Mouse (Mus musculus) frontal cortex, adult 2 months (tissue): ENCODE measurements at regions not wholly inside any gene's neighbourhood (a gene's known extent, or its start where the extent isn't known, plus 50 kb on each side); places are given as distances from the start of the nearest gene placed in this dataset.

Source experiments
- DNase-seq, 2 experiments: peaks; one replicate each; pipeline ENCODE4 v3.0.0; 2022; ENCODE audit warnings: low spot score in 1 of 2; ENCODE audit errors: extremely low spot score in 1 of 2

DNA sequence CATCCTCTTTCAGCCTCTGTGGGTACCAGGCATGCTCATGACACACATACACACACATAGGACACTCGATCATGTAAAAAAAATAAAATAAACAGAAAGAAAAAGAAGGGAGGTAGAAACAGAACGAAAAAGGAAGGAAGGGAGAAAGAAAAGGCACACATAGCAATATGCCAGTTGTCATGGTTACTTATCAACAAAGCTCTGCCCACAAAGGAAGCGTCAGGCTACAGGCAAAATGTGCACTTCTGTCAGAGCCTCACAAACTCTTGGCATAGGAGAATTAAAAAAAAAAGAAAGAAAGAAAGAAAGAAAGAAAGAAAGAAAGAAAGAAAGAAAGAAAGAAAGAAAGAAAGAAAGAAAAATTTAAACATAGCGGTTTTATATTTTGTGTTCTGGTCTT lies 56.9 kb upstream of the Sox2 start:
- no peak for DNase-seq

- DNase-seq: no peak
Measured at GRCm38 (mm10) chr3:34577896-34578530, 72.2 kb upstream of the Sox2 start.

- no peak for DNase-seq
Measured at GRCm38 (mm10) chr3:34577115-34577514, 73.1 kb upstream of the Sox2 start.

- DNase-seq: no peak
Measured at GRCm38 (mm10) chr3:34576159-34576558, 74.0 kb upstream of the Sox2 start.

DNA sequence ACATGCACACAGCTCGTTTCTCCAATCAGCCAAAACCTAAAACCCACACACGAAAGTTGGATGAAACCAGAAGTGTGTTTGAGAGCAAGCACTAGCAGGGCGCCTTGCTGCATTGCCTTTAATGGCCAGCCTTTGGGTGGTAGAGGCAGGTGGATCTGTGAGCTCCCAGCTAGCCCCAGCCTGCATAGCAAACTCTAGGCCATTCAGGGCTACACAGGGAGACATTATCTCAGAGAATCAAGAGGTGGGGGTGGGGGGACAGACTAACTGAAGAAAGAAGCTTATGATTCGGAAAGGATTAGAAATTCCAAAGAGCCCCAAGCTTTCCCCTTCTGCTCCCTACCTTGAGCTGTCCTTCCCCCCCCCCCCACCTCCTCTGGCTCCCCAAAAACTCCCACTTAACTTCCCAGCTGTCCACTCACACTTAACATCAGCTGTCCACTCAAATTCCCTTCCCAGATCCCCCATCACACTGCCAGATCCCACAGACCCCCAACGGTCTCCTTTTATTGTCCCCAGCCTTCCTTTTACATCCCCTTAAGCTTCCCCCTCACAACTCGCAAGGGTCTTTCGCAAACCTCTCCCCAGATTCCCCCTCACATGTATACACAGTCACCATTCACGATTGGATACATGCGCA lies 75.4 kb upstream of the Sox2 start:
- DNase-seq: no peak

GRCm38 (mm10) chr3:34573312-34573711 lies 76.9 kb upstream of the Sox2 start:
- DNase-seq: no peak

- peak; percentile 82 to 89 for DNase-seq
Measured at GRCm38 (mm10) chr3:34572081-34572480, 78.1 kb upstream of the Sox2 start.

DNA sequence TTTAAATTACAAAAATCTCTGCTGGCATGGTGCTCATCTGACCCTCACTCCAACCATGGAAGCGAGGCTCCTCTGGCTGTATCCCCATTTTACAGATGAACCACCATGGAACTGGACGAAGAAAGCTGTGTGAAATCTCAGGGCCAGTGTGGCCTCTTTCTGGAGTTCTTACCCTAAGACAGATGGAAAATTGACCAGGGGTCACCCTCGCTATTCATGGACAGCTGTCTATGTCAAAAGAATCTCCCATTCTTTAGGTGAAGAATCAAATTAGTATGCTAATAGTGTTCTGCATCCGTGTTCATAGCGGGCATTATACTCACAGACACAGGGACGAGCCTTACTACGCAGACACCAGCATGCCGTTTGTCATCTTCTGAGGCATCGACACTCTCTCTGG lies 78.6 kb upstream of the Sox2 start:
- DNase-seq: no peak

- DNase-seq: no peak
Measured at GRCm38 (mm10) chr3:34569998-34570397, 80.2 kb upstream of the Sox2 start.

- DNase-seq: no peak
Measured at GRCm38 (mm10) chr3:34568086-34568650, 82.0 kb upstream of the Sox2 start.

- no peak for DNase-seq
Measured at GRCm38 (mm10) chr3:34565386-34565785, 84.8 kb upstream of the Sox2 start.

DNA sequence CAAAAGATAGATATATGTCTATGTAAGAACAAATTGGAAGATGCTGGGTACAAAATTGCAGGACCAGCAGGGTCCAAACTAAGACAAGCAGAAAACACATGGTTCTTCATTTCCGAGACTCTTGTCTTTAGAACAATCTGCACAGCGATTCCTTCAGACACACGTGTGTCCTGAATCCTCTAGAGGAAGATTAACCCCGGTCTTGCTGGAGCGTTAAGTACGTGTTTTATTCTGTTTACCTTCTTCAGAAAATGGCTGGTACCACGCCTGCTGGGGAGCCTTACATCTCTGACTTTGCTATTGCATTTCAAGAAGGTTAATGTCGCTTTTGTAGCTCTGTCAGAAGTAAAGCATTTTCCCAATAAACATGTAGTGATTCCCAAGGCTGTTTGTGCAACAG lies 87.3 kb upstream of the Sox2 start:
- DNase-seq: no peak

GRCm38 (mm10) chr3:34561709-34562108 lies 88.5 kb upstream of the Sox2 start:
- DNase-seq: no peak

DNA sequence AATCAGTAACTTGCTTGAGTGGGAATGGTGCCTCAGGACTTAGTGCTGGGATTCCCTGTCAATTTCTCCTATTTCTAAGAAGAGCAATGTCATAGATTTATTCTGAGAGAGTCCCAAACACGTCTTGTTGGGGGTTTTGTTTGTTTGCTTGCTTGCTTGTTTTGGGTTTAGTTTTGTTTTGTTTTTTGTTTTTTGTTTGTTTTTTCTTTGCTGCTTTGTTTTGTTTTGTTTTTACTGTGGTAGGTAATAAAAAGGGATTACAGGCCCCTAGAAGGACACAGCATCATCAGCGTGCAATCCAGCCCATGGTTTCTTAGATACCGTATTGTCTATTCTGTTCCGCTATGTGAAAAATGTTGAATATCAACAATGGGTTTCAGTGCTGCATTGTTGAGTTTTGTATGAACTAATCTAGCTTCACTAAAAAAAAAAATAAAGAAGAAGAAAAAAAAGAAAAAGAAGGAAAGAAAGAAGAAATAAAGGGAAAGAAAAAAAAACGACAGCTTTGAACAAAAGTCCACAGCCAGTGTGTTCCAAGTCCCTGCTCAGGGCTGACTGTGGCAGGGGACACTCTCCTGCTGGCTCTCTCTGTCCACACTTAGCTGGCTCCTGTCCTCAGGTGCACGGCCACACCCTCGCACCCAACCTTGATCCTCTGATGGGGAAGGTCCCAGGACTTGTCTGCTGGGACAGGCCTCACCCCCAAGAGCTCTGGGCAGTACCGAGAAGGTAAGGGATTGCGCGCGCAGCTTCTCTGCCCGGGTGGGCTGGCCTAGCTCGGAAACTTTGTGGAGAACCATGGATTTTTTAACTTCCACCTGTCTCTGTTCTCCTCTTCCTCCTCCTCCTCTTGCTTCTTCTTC lies 90.1 kb upstream of the Sox2 start:
- no peak for DNase-seq

DNA sequence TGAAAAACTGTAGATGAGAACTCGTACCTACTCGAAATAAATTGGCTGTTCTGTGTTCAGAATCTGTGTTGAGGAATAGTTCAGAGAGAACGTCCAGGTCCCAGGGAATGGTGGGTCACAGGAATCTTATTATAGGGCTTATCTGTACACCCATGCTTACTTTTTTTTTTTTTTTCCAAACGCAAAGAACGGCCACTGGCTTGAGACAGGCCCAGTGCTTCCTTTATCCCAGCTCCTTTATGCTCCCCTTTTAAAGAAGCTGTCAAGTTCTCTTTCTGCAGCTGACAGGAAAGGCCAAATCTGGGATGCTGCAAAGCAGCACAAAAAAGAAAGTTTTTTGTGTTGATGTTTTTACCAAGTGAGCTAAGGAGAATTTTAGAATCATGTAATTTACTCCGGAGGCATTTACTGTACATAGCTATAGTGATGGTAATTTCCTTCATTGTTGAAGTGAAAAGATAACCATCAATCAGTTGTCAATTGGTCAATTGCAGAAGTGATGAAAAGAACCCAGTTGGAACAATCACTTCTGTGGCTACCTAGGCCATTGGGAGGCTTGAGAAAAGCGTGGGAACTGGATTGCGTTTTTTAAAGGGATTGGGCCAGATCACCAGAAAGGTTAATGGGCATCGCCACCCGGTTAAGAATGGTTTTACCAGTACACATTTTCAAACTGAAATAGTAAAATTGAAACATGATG lies 91.2 kb upstream of the Sox2 start:
- no peak for DNase-seq

GRCm38 (mm10) chr3:34552542-34553208 lies 97.5 kb upstream of the Sox2 start:
- no peak for DNase-seq

DNA sequence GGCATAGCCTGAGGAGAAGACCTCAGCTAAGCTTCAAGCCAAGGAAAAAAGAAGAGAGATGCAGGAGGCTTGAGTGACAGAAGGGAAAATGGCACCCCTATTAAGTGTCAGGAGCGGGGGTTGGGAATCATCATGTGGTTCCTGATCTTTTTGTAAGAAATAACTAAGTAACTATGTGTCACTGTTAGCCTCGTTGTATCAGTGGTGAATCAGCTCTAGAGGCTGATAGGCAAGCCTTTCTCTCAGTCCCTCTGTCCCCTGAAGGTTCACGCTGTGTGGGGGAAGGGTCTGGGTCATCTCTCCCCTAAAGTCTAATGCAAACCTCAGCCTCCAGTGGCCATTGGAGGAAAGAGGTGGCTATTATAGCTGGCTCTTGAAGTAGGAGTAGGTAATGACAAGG lies 99.1 kb upstream of the Sox2 start:
- no peak for DNase-seq

DNA sequence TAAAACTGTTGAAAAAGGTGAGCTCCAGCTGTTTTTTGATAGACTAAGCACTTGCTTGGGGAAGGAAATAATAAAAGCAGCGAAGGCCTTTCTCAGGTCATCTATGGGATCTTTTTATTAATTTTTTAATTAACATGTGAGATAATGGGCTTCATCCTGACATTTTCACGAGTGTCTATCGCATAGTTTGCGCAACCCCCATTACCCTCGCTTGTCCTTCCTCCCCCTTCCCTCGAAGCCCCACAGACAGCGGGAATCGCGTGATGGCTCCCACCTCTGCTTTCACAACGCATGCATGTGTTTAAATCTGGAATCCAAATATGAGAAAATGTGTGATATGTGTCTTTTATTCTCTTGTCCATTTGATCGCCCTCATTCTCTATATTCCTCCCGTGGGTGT lies 100.0 kb upstream of the Sox2 start:
- no peak for DNase-seq

DNA sequence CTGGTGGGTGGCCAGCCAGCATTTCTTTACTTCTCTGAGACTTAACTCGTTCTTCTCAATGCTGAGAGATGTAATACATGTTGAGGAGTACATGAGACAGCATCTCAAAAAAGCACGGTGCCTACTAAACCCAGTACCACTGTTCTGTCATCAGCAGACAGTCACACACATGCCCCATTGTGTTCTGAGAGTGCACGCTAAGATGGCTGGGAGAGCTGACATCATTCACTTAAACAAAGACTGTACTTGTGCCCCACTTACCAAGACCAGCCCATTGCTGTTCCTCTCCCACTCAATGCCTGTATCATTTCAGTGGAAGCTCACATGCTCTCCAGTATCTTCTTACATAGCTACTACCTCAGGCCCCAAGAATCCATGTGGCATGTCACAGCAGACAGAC lies 117.8 kb upstream of the Sox2 start:
- DNase-seq: peak in 1 of 2 experiments; percentile 17

- no peak for DNase-seq
Measured at GRCm38 (mm10) chr3:34531836-34532235, 118.4 kb upstream of the Sox2 start.
